Mouse (Mus musculus): Measurements from ENCODE around the gene Gsta4. TPM values are rescaled to one million over a fixed set of nuclear protein-coding genes. Genes with fewer than 3 reads are reported as not detected.

Gene Gsta4
- polyA plus RNA-seq, 1 experiment from 2014 or later: 20.3 TPM

DNA sequence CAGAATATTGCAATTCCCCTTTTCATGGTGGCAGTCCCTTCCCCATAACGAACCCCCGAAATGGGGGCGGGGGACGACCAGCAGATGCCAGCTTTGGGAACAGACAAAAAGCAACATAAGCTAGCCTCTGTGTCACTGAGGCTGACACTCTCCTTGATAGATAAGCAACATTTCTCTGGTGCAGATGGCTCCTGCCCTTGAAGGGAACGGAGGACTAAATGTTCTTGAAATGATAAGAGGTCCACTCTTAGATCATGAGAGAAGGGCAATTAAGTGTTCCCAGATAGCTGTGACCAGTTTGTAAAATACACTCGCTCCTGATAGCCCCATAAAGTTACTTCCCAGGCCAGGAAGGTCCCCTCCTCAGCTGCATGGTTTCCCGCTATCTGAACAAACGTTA is 6.3 kb downstream of the Gsta4 start:
- WGBS: 89% methylated on average over 8 of the region's 8 CpGs
- ATAC-seq (ENCODE audit: low FRiP score, low read depth): no peak
- Histone ChIP-seq H3K9ac (replicated peaks) (no peak overlapping the region), H3K4me1 (peaks cover 19% of the 10 kb centered on the region), H3K9me3 (no peaks in the 10 kb centered on the region), H3K27me3 (peaks cover 26% of the 10 kb centered on the region), H3K36me3 (no peaks in the 10 kb centered on the region), H3K27ac (replicated peaks) (no peak overlapping the region), H3K4me2 (replicated peaks) (no peak overlapping the region), H3K4me3 (no peak overlapping the region)

- Histone ChIP-seq H3K4me3 (peak overlapping the region; percentile 38), H3K36me3 (no peaks in the 10 kb centered on the region), H3K9ac (replicated peaks) (0 out of 2 replicates have a peak overlapping the region, but pooled peaks have one; percentile 4), H3K9me3 (no peaks in the 10 kb centered on the region), H3K27me3 (peaks cover 26% of the 10 kb centered on the region), H3K27ac (replicated peaks) (no peak overlapping the region), H3K4me1 (peaks cover 19% of the 10 kb centered on the region), H3K4me2 (replicated peaks) (peak overlapping the region; percentile 65)
- peak; percentile 43; the same call in 1 of the 2 replicates for ATAC-seq (ENCODE audit: low FRiP score, low read depth)
- 1% methylated on average over 19 of the region's 19 CpGs for WGBS
These were observed 8.4 kb downstream of the Gsta4 start for GRCm38 (mm10) chr9:78190651-78191634.

DNA sequence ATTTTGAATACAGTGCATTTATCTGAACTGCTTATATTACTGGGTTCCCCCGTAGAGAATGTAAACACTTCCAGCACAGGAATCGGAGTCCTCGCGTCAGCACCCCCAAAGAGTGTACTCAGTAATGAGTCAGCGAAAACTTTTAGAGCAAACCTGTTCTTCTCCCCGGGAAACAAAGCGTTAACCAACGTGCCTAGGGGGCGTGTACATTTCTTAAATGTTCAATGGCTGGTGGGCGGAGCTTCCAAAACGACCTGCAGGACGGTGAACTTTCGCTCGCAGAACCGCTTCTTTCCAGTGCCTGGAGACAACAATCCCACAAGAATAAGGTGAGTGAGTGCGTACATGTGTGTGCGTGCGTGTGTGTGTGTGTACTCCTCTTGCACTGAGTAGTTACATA is 9.2 kb downstream of the Gsta4 start:
- under 1% methylated on average over 18 of the region's 18 CpGs for WGBS
- peaks cover 19% of the 10 kb centered on the region for H3K4me1 ChIP-seq
- H3K36me3 ChIP-seq: no peaks in the 10 kb centered on the region
- no peak overlapping the region for H3K27ac ChIP-seq (replicated peaks)
- H3K9me3 ChIP-seq: no peaks in the 10 kb centered on the region
- H3K4me2 ChIP-seq (replicated peaks): peak overlapping the region; percentile 65
- H3K27me3 ChIP-seq: peaks cover 26% of the 10 kb centered on the region
- 0 out of 2 replicates have a peak overlapping the region, but pooled peaks have one; percentile 4 for H3K9ac ChIP-seq (replicated peaks)
- 0 out of 2 replicates have a peak, but pooled peaks have one; percentile 51 for ATAC-seq (ENCODE audit: low FRiP score, low read depth)
- H3K4me3 ChIP-seq: peak overlapping the region; percentile 38

DNA sequence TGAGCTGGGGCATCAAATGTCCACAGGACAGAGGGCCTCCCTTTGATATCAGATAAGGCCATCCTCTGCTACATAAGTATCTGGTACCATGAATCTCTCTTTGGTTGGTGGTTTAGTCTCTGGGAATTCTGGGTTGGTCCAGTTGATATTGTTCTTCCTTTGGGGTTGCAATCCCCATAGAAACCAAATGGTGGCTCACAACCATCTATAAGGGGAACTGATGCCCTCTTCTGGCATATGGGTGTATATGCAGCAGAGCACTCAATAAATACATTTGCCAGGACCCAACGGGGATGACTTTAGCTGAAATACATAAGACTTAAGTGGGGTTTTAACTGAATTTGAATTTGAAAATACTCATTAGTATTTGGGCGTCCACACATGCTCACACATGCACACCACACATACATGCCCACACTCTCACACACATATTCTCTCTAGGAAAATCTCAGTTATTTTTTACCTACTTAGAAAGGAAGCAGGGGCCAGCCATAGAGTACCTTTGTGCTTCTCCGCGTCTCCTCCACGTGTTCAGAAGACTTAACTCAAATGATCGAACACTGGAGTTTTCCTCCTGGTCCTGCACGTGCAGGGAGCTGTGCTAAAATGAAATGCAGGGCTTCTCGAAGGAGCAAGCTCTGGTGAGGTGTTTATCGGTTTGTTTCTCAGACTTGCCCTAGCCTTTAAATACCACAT is 11.5 kb downstream of the Gsta4 start:
- WGBS: 49% methylated on average over 9 of the region's 9 CpGs
- peak; percentile 41; the same call in 1 of the 2 replicates for ATAC-seq (ENCODE audit: low FRiP score, low read depth)
- Histone ChIP-seq H3K4me2 (replicated peaks) (no peak overlapping the region), H3K9ac (replicated peaks) (no peak overlapping the region), H3K9me3 (no peaks in the 10 kb centered on the region), H3K36me3 (no peaks in the 10 kb centered on the region), H3K27ac (replicated peaks) (no peak overlapping the region), H3K4me1 (peaks cover 19% of the 10 kb centered on the region), H3K27me3 (peaks cover 26% of the 10 kb centered on the region), H3K4me3 (no peak overlapping the region)

- no peaks in the 10 kb centered on the region for H3K9me3 ChIP-seq
- H3K9ac ChIP-seq (replicated peaks): no peak overlapping the region
These were observed 12.5 kb downstream of the Gsta4 start for GRCm38 (mm10) chr9:78195034-78195433.

GRCm38 (mm10) chr9:78197801-78198200 is 15.2 kb downstream of the Gsta4 start:
- Histone ChIP-seq H3K9me3 (no peaks in the 10 kb centered on the region), H3K4me2 (replicated peaks) (no peak overlapping the region), H3K9ac (replicated peaks) (no peak overlapping the region), H3K36me3 (no peaks in the 10 kb centered on the region), H3K4me3 (no peak overlapping the region), H3K4me1 (no peaks in the 10 kb centered on the region), H3K27me3 (peaks cover under 1% of the 10 kb centered on the region; the same call in 1 of the 2 replicates), H3K27ac (replicated peaks) (no peak overlapping the region)
- 95% methylated on average over 9 of the region's 9 CpGs for WGBS
- ATAC-seq (ENCODE audit: low FRiP score, low read depth): no peak

More at GRCm38 (mm10) chr9:78195034-78195433, 12.5 kb downstream of the Gsta4 start:
- 87% methylated on average over 11 of the region's 11 CpGs for WGBS
- Histone ChIP-seq H3K27ac (replicated peaks) (no peak overlapping the region), H3K36me3 (no peaks in the 10 kb centered on the region), H3K4me3 (no peak overlapping the region), H3K4me1 (peaks cover 19% of the 10 kb centered on the region), H3K4me2 (replicated peaks) (no peak overlapping the region), H3K27me3 (peaks cover 18% of the 10 kb centered on the region)
- no peak for ATAC-seq (ENCODE audit: low FRiP score, low read depth)

DNA sequence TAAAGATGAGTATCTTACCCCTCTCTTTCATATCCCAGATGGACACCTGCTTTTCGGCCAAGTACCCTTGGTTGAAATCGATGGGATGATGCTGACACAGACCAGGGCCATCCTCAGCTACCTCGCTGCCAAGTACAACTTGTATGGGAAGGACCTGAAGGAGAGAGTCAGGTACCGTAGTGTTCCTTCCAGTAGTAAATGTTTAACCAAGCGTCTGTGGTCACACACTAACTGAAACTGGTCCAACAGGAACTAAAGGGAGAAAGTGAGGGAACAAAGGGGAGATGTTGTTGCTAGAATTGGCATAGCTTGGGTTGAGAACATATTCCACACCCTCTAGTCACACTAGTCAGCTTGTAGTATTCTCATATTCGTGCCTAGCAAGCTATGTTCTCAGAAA is 21.6 kb downstream of the Gsta4 start:
- no peaks in the 10 kb centered on the region for H3K4me1 ChIP-seq
- H3K36me3 ChIP-seq: no peaks in the 10 kb centered on the region
- ATAC-seq (ENCODE audit: low FRiP score, low read depth): no peak
- no peak overlapping the region for H3K4me3 ChIP-seq
- H3K9ac ChIP-seq (replicated peaks): no peak overlapping the region
- no peak overlapping the region for H3K27ac ChIP-seq (replicated peaks)
- H3K27me3 ChIP-seq: no peaks in the 10 kb centered on the region
- H3K4me2 ChIP-seq (replicated peaks): no peak overlapping the region
- WGBS: 91% methylated on average over 6 of the region's 6 CpGs
- H3K9me3 ChIP-seq: no peaks in the 10 kb centered on the region

DNA sequence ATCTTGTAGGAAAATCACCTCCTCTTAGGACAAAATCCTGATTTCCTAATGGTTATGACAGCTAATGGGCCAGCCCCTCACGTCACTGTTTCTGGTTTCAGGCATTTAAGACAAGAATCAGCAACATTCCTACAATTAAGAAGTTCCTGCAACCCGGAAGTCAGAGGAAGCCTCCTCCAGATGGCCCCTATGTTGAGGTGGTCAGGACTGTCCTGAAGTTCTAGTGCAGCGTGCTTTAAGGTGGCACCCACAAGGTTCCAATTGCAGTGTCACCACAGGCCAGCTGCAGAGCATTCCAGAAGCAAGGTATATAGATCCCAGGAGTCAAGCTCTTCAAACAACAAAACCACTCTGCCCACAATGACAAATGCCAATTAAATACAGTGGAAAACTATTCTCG is 26.4 kb downstream of the Gsta4 start:
- H3K4me3 ChIP-seq: no peak overlapping the region
- H3K27me3 ChIP-seq: no peaks in the 10 kb centered on the region
- no peaks in the 10 kb centered on the region for H3K4me1 ChIP-seq
- 75% methylated on average over 4 of the region's 4 CpGs for WGBS
- H3K9me3 ChIP-seq: no peaks in the 10 kb centered on the region
- ATAC-seq (ENCODE audit: low FRiP score, low read depth): no peak
- no peaks in the 10 kb centered on the region for H3K36me3 ChIP-seq
- no peak overlapping the region for H3K27ac ChIP-seq (replicated peaks)
- no peak overlapping the region for H3K9ac ChIP-seq (replicated peaks)
- no peak overlapping the region for H3K4me2 ChIP-seq (replicated peaks)

DNA sequence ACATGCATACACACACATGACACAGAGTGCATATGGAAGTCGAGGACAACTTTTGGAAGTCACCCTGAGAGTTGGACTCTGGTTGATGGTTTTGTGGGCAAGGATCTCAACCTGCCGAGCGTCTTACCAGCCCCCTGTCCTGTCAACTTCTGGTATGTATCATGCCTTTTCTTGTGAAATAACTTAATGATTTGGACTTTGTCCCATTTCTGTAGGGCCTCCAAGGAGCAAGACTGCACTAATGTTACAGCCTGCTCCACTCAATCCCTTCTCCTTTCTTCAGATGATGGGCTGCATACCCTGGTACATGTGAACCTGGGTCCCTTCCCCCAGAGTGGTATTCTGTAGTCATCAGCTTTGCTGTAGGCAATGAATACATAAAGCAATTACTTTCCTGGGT is 27.5 kb downstream of the Gsta4 start:
- Histone ChIP-seq H3K27me3 (no peaks in the 10 kb centered on the region), H3K36me3 (no peaks in the 10 kb centered on the region), H3K4me2 (replicated peaks) (no peak overlapping the region), H3K27ac (replicated peaks) (no peak overlapping the region), H3K9me3 (no peaks in the 10 kb centered on the region), H3K4me3 (no peak overlapping the region), H3K4me1 (no peaks in the 10 kb centered on the region), H3K9ac (replicated peaks) (no peak overlapping the region)
- 94% methylated on average over 3 of the region's 3 CpGs for WGBS
- no peak for ATAC-seq (ENCODE audit: low FRiP score, low read depth)

DNA sequence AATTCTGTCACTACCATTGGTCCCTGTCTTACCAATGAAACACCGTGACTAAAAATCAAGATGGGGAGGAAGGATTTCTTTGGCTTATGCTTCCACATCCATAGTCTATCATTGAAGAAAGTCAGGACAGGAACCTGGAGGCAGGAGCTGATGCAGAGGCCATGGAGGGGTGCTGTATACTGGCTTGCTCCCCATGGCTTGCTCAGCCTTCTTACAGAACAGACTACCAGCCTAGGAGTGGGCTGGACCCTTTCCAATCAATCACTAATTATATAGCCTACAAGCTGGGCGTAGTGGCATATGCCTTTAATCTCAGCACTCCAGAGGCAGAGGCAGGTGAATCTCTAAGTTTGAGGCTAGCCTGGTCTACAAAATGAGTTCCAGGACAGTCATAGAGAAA is 28.2 kb downstream of the Gsta4 start:
- no peaks in the 10 kb centered on the region for H3K4me1 ChIP-seq
- H3K27ac ChIP-seq (replicated peaks): no peak overlapping the region
- no peak overlapping the region for H3K4me2 ChIP-seq (replicated peaks)
- WGBS: 90% methylated on average over 2 of the region's 2 CpGs
- no peak for ATAC-seq (ENCODE audit: low FRiP score, low read depth)
- H3K4me3 ChIP-seq: no peak overlapping the region
- H3K27me3 ChIP-seq: no peaks in the 10 kb centered on the region
- no peaks in the 10 kb centered on the region for H3K9me3 ChIP-seq
- no peak overlapping the region for H3K9ac ChIP-seq (replicated peaks)
- H3K36me3 ChIP-seq: no peaks in the 10 kb centered on the region

- WGBS: 96% methylated on average over 3 of the region's 3 CpGs
- H3K4me1 ChIP-seq: no peaks in the 10 kb centered on the region
- no peaks in the 10 kb centered on the region for H3K36me3 ChIP-seq
- H3K4me3 ChIP-seq: no peak overlapping the region
- no peak overlapping the region for H3K9ac ChIP-seq (replicated peaks)
- ATAC-seq (ENCODE audit: low FRiP score, low read depth): no peak
- no peaks in the 10 kb centered on the region for H3K9me3 ChIP-seq
- H3K27me3 ChIP-seq: no peaks in the 10 kb centered on the region
- H3K27ac ChIP-seq (replicated peaks): no peak overlapping the region
- no peak overlapping the region for H3K4me2 ChIP-seq (replicated peaks)
These were observed 28.9 kb downstream of the Gsta4 start for GRCm38 (mm10) chr9:78211521-78211920.

Data from midbrain, embryonic 12.5 days (tissue).